Comparison of ENCODE assay signal across 8 mouse cellular contexts in genomic region chr17:26370521-26371245, GRCm38 (mm10). TPM values are rescaled to one million over a fixed set of nuclear protein-coding genes. Genes with fewer than 3 reads are reported as not detected.
A peak's percentile ranks its signal among the peaks of the same experiment; 100 is the strongest.
DNase-seq lines count a peak whose midpoint lies in the region.

No protein-coding gene starts in this region.

- intact Hi-C loops in gastrocnemius, postnatal 14 days (cut with DNase I; ENCODE audit: low total_unique reads): loop anchor here (2.0 kb wide), 1 partner anchor 56 kb away; no protein-coding TSS in a partner anchor
- intact Hi-C loops in left cerebral cortex, postnatal 25 days (cut with DNase I): loop anchor here (2.0 kb wide), 1 partner anchor 56 kb away; no protein-coding TSS in a partner anchor

- peak; percentile 45 for DNase-seq in gastrocnemius, adult 18-20 months (ENCODE audit: low spot score)
- DNase-seq in gastrocnemius, postnatal 4 days (ENCODE audit: low spot score in 2 of 2): no peak
- DNase-seq in 416B (ENCODE audit: low read depth) (peak; percentile 28), R1 (ENCODE audit: low read depth, low spot score) (peak; percentile 55)
- peak; percentile 49 for DNase-seq in gastrocnemius, postnatal 14 days
- peak; percentile 42 to 80 for DNase-seq in left cerebral cortex, postnatal 25 days (ENCODE audit: low spot score in 2 of 2)
- peak; percentile 75 to 80 for DNase-seq in right cerebral cortex, postnatal 10 days (ENCODE audit: low spot score in 2 of 2)
- DNase-seq in c-Kit-positive CD71-positive TER-119-positive erythroid progenitor cells, embryonic 14.5 days (ENCODE audit: low spot score): no peak

RNA-seq across cellular contexts. Expression of gene Neurl1b, which starts 43.9 kb away (rescaled TPM):
- 1 to 10 TPM; 2.6 to 3.0 TPM for total RNA-seq in gastrocnemius, adult 18-20 months (2021)
- 10 to 100 TPM; 16.8 to 17.2 TPM for total RNA-seq in gastrocnemius, postnatal 4 days (2021)
- 1 to 10 TPM; 8.4 TPM for total RNA-seq in gastrocnemius, postnatal 14 days (2021)
- 10 to 100 TPM; 75.2 to 75.9 TPM for total RNA-seq in left cerebral cortex, postnatal 25 days (2021)

Comparison
In these comparisons a context has a peak if more than half of its experiments do, and no peak if none do; other contexts are left out.
1. DNase-seq: peak in gastrocnemius, adult 18-20 months (single experiment), 416B (single experiment), R1 (single experiment), gastrocnemius, postnatal 14 days (single experiment), left cerebral cortex, postnatal 25 days (2 of 2) and right cerebral cortex, postnatal 10 days (2 of 2); none in gastrocnemius, postnatal 4 days (0 of 2) and c-Kit-positive CD71-positive TER-119-positive erythroid progenitor cells, embryonic 14.5 days (single experiment).
2. RNA of gene Neurl1b, which starts 43.9 kb away (total RNA-seq): 75.2 to 75.9 TPM in left cerebral cortex, postnatal 25 days; 16.8 to 17.2 TPM in gastrocnemius, postnatal 4 days, 8.4 TPM in gastrocnemius, postnatal 14 days and 2.6 to 3.0 TPM in gastrocnemius, adult 18-20 months; every median in the first group is over 4 times any median in the second.